In the genomic region with DNA sequence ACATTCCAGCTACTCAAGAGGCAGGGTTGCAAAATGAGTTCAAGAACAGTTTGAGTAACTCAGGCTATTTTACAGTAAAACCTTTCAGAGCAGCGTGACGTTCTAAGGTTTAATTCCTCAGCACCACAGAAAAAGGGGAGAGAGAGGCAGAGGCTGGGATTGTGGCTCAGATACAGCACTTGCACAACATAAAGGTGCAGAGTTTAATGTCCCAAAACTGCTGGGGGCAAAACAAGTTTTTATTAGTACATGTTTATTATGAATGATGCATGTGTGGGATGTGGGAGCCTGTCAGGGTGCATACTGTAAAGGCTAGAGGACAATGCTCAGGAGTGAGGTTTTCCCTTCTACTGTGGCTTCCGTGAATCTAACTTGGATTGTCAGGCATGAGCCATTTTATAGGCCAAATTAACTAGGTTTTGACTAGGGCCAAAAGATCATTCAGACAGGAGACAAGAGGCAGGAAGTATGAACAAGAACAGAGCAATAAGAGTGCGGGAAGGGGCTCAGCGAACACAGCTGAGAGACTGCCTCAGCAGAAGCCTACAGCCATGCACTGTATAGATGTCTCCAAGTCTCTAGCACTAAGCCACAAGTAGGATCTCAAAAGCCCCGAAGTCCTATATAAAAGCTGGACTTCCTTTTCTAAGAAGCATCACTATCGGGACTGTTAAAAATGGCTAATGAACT, we compare ENCODE assay signal across 28 mouse cellular contexts. TPM values are rescaled to one million over a fixed set of nuclear protein-coding genes. Genes with fewer than 3 reads are reported as not detected.
A peak's percentile ranks its signal among the peaks of the same experiment; 100 is the strongest.
DNase-seq lines count a peak whose midpoint lies in the region; TF ChIP-seq lines count a peak whose summit lies in the region.
"Had no signal": no experiment of that assay in that cellular context is flagged by ENCODE, and none has a peak within 500 bp of the region (broad histone marks: within the 10 kb centered on the region; RNA-seq: fewer than 3 reads in every experiment).

No protein-coding gene starts in this region.

- peak overlapping the region; percentile 17; the same call in 1 of the 2 replicates for H3K4me3 ChIP-seq in thymus, adult 2 months (ENCODE audit: control insufficient read depth, insufficient read depth, low read length)
- H3K4me3 ChIP-seq in forebrain, embryonic 10.5 days: no peak overlapping the region
- H3K4me3 ChIP-seq: embryonic facial prominence, embryonic 10.5 days; embryonic facial prominence, embryonic 15.5 days; forebrain, embryonic 15.5 days; midbrain, embryonic 15.5 days; neural tube, embryonic 12.5 days had no signal

- H3K9me3 ChIP-seq in forebrain, embryonic 10.5 days: no peaks in the 10 kb centered on the region
- H3K9me3 ChIP-seq: embryonic facial prominence, embryonic 10.5 days; embryonic facial prominence, embryonic 15.5 days; forebrain, embryonic 15.5 days; midbrain, embryonic 15.5 days; neural tube, embryonic 12.5 days had no signal

- WGBS in thymus, adult 2 months: 47% methylated on average over 7 of the region's 7 CpGs
- 95% methylated on average over 7 of the region's 7 CpGs for WGBS in forebrain, embryonic 10.5 days

- intact Hi-C loops in left cerebral cortex, postnatal 25 days (cut with DNase I): no loop called here

- H3K27me3 ChIP-seq in thymus, adult 2 months (ENCODE audit: control insufficient read depth, insufficient read depth, low read length): no peaks in the 10 kb centered on the region
- H3K27me3 ChIP-seq in forebrain, embryonic 10.5 days (ENCODE audit: poor library complexity, severe bottlenecking): no peaks in the 10 kb centered on the region
- H3K27me3 ChIP-seq: CH12.LX; embryonic facial prominence, embryonic 15.5 days; forebrain, embryonic 15.5 days; midbrain, embryonic 15.5 days; neural tube, embryonic 12.5 days had no signal

- no peak for TF ChIP-seq POLR2A in thymus, adult 2 months (IDR thresholded peaks at IDR 0.05; ENCODE audit: control insufficient read depth, extremely low read depth, insufficient read depth, low read length, poor library complexity)

- peaks cover 17% of the 10 kb centered on the region for H3K4me1 ChIP-seq in thymus, adult 2 months (replicated peaks; ENCODE audit: control insufficient read depth, insufficient read depth, low read length)
- H3K4me1 ChIP-seq in forebrain, embryonic 10.5 days: peaks cover 20% of the 10 kb centered on the region

- H3K36me3 ChIP-seq in thymus, adult 2 months (ENCODE audit: control insufficient read depth, insufficient read depth, low read length): no peaks in the 10 kb centered on the region; the same call in 1 of the 2 replicates
- peaks cover 19% of the 10 kb centered on the region for H3K36me3 ChIP-seq in forebrain, embryonic 10.5 days (replicated peaks)
- H3K36me3 ChIP-seq: midbrain, embryonic 15.5 days had no signal

- peak; percentile 50 for DNase-seq in thymus, adult 2 months
- no peak for DNase-seq in thymus, postnatal 0 days (ENCODE audit: low spot score)
- DNase-seq in induced T-regulatory cell, adult 2 months (ENCODE audit: low read depth): peak; percentile 22
- peak; percentile 64 for DNase-seq in thymus, postnatal 25 days
- DNase-seq in left cerebral cortex, postnatal 25 days (ENCODE audit: low spot score in 2 of 2): no peak
- DNase-seq in forebrain, embryonic 10.5 days (ENCODE audit: extremely low spot score, low spot score): no peak
- DNase-seq: adrenal gland, postnatal 10 days; B cell, adult 2 months; cerebellum, adult 8-10 months; cerebellum, postnatal 25 days; gastrocnemius, postnatal 36 days; heart, postnatal 14 days; kidney, adult 8-10 months; kidney, postnatal 4 days; liver; lung, adult 2 months; lung, postnatal 10 days; right cerebral cortex, postnatal 4 days had no signal

- peak overlapping the region; percentile 98 for H3K27ac ChIP-seq in thymus, adult 2 months (ENCODE audit: control insufficient read depth, insufficient read depth, low read length)
- no peak overlapping the region for H3K27ac ChIP-seq in forebrain, embryonic 10.5 days
- H3K27ac ChIP-seq: embryonic facial prominence, embryonic 10.5 days; embryonic facial prominence, embryonic 15.5 days; forebrain, embryonic 15.5 days; hindbrain, postnatal 0 days; kidney, postnatal 0 days; liver, embryonic 14.5 days; macrophage; midbrain, embryonic 15.5 days; neural tube, embryonic 12.5 days had no signal

- no peak for TF ChIP-seq CTCF in thymus, adult 2 months (IDR thresholded peaks at IDR 0.05; ENCODE audit: borderline replicate concordance, control insufficient read depth, extremely low read depth, insufficient read depth, low read length, poor library complexity)

RNA-seq across cellular contexts. Expression of gene Xrn1, which starts 3.6 kb away (rescaled TPM):
- polyA plus RNA-seq in thymus, adult 2 months (2012; rRNA removed): 15.7 and 16.2 TPM in 2 replicates
- 34.1 and 42.1 TPM in 2 replicates for polyA plus RNA-seq in thymus, postnatal 0 days (2015; fragmentation: Nextera tagmentation; extraction: Ambion mirVana)
- 10 to 100 TPM; 23.0 to 25.5 TPM for total RNA-seq in left cerebral cortex, postnatal 25 days (2021)
- polyA plus RNA-seq in forebrain, embryonic 10.5 days (2016; fragmentation: Nextera tagmentation; extraction: Ambion mirVana): 16.7 and 19.5 TPM in 2 replicates

Comparison
In these comparisons a context has a peak if more than half of its experiments do, and no peak if none do; other contexts are left out.
1. DNase-seq: peak in thymus, adult 2 months (single experiment), induced T-regulatory cell, adult 2 months (single experiment) and thymus, postnatal 25 days (single experiment); none in thymus, postnatal 0 days (single experiment), left cerebral cortex, postnatal 25 days (0 of 2) and forebrain, embryonic 10.5 days (single experiment).